Mouse (Mus musculus): Measurements from ENCODE around the gene Cst6. TPM values are rescaled to one million over a fixed set of nuclear protein-coding genes. Genes with fewer than 3 reads are reported as not detected.

Cst6 gene
- polyA plus RNA-seq, 1 experiment from 2014 or later = 0.66 TPM

- ATAC-seq (ENCODE audit: low FRiP score) = no peak
- 88% methylated on average over 6 of the region's 6 CpGs for WGBS
- no peak overlapping the region for H3K27ac ChIP-seq
- H3K9ac ChIP-seq = no peak overlapping the region
- H3K27me3 ChIP-seq = no peaks in the 10 kb centered on the region
- no peak overlapping the region for H3K4me2 ChIP-seq
- no peak overlapping the region for H3K4me3 ChIP-seq (replicated peaks)
- H3K9me3 ChIP-seq = no peaks in the 10 kb centered on the region
- H3K36me3 ChIP-seq (replicated peaks) = peaks cover 23% of the 10 kb centered on the region
- peaks cover 28% of the 10 kb centered on the region for H3K4me1 ChIP-seq
Observed at GRCm38 (mm10) chr19:5300588-5300987, 48.8 kb downstream of the Cst6 start.

GRCm38 (mm10) chr19:5297903-5298800 is 51.2 kb downstream of the Cst6 start, which contains the start of gene Gal3st3:
Gal3st3 (plus strand) TSS chr19:5298331.
- Histone ChIP-seq H3K4me3 (replicated peaks) (peak within 1 kb of the TSS; percentile 62), H3K36me3 (replicated peaks) (peaks cover 10% of the 10 kb centered on the region), H3K9ac (peak within 1 kb of the TSS; percentile 89), H3K4me1 (peaks cover 40% of the 10 kb centered on the region), H3K4me2 (peak within 1 kb of the TSS; percentile 83), H3K27ac (peak within 1 kb of the TSS; percentile 83), H3K27me3 (no peaks in the 10 kb centered on the region), H3K9me3 (no peaks in the 10 kb centered on the region)
- peak; percentile 72 for ATAC-seq (ENCODE audit: low FRiP score)
- WGBS = 5% methylated on average over 32 of the region's 32 CpGs

- WGBS = 85% methylated on average over 5 of the region's 5 CpGs
- ATAC-seq (ENCODE audit: low FRiP score) = no peak
- H3K36me3 ChIP-seq (replicated peaks) = peaks cover 14% of the 10 kb centered on the region
- no peaks in the 10 kb centered on the region for H3K9me3 ChIP-seq
- H3K9ac ChIP-seq = no peak overlapping the region
- H3K4me2 ChIP-seq = no peak overlapping the region
- H3K27me3 ChIP-seq = no peaks in the 10 kb centered on the region
- H3K4me3 ChIP-seq (replicated peaks) = no peak overlapping the region
- no peak overlapping the region for H3K27ac ChIP-seq
- peaks cover 44% of the 10 kb centered on the region for H3K4me1 ChIP-seq
Observed at GRCm38 (mm10) chr19:5296630-5297029, 52.7 kb downstream of the Cst6 start.

GRCm38 (mm10) chr19:5295736-5296075 is 53.7 kb downstream of the Cst6 start:
- ATAC-seq (ENCODE audit: low FRiP score) = peak; percentile 48
- peak overlapping the region; percentile 80 for H3K4me3 ChIP-seq (replicated peaks)
- no peaks in the 10 kb centered on the region for H3K27me3 ChIP-seq
- H3K4me2 ChIP-seq = peak overlapping the region; percentile 78
- peaks cover 23% of the 10 kb centered on the region for H3K36me3 ChIP-seq (replicated peaks)
- H3K27ac ChIP-seq = peak overlapping the region; percentile 91
- H3K9me3 ChIP-seq = no peaks in the 10 kb centered on the region
- 7% methylated on average over 13 of the region's 13 CpGs for WGBS
- peaks cover 44% of the 10 kb centered on the region for H3K4me1 ChIP-seq
- H3K9ac ChIP-seq = peak overlapping the region; percentile 72

- ATAC-seq (ENCODE audit: low FRiP score) = peak; percentile 95
- Histone ChIP-seq H3K27me3 (no peaks in the 10 kb centered on the region), H3K9me3 (no peaks in the 10 kb centered on the region), H3K4me2 (peak within 1 kb of the TSS; percentile 78), H3K4me3 (replicated peaks) (peak within 1 kb of the TSS; percentile 80), H3K9ac (peak within 1 kb of the TSS; percentile 81), H3K36me3 (replicated peaks) (peaks cover 29% of the 10 kb centered on the region), H3K27ac (peak within 1 kb of the TSS; percentile 91), H3K4me1 (peaks cover 44% of the 10 kb centered on the region)
- under 1% methylated on average over 46 of the region's 46 CpGs for WGBS
Observed at GRCm38 (mm10) chr19:5294972-5295735, 54.2 kb downstream of the Cst6 start, which contains the start of gene Sf3b2. Sf3b2 (minus strand) TSS chr19:5295455.

Other genes with a start within 250 kb of the Cst6 start
- 232 and 237 TPM in 2 replicates for gene Rab1b, start 242.5 kb downstream of the Cst6 start, polyA plus RNA-seq (2016; fragmentation: Nextera tagmentation; extraction: Ambion mirVana)
- gene Klc2, start 231.0 kb downstream of the Cst6 start, polyA plus RNA-seq (2016; fragmentation: Nextera tagmentation; extraction: Ambion mirVana) = 45.8 and 46.0 TPM in 2 replicates
- gene Pacs1, start 76.5 kb downstream of the Cst6 start, polyA plus RNA-seq (2016; fragmentation: Nextera tagmentation; extraction: Ambion mirVana) = 29.4 and 30.9 TPM in 2 replicates
- gene Sf3b2, start 54.1 kb downstream of the Cst6 start, polyA plus RNA-seq (2016; fragmentation: Nextera tagmentation; extraction: Ambion mirVana) = 415 and 417 TPM in 2 replicates
- 17.5 and 21.8 TPM in 2 replicates for gene Gal3st3, start 51.2 kb downstream of the Cst6 start, polyA plus RNA-seq (2016; fragmentation: Nextera tagmentation; extraction: Ambion mirVana)
- not detected in 2 replicates for gene Catsper1, start 13.8 kb downstream of the Cst6 start, polyA plus RNA-seq (2016; fragmentation: Nextera tagmentation; extraction: Ambion mirVana)
- gene Eif1ad, start 17.2 kb upstream of the Cst6 start, polyA plus RNA-seq (2016; fragmentation: Nextera tagmentation; extraction: Ambion mirVana) = 75.7 and 78.3 TPM in 2 replicates
- gene Banf1, start 17.6 kb upstream of the Cst6 start, polyA plus RNA-seq (2016; fragmentation: Nextera tagmentation; extraction: Ambion mirVana) = 416 and 423 TPM in 2 replicates
- gene Sart1, start 39.1 kb upstream of the Cst6 start, polyA plus RNA-seq (2016; fragmentation: Nextera tagmentation; extraction: Ambion mirVana) = 113 and 125 TPM in 2 replicates
- not detected in 2 replicates for gene Tsga10ip, start 53.0 kb upstream of the Cst6 start, polyA plus RNA-seq (2016; fragmentation: Nextera tagmentation; extraction: Ambion mirVana)
- gene Drap1, start 75.4 kb upstream of the Cst6 start, polyA plus RNA-seq (2016; fragmentation: Nextera tagmentation; extraction: Ambion mirVana) = 257 and 260 TPM in 2 replicates
- gene AI837181, start 75.6 kb upstream of the Cst6 start, polyA plus RNA-seq (2016; fragmentation: Nextera tagmentation; extraction: Ambion mirVana) = 48.3 and 50.8 TPM in 2 replicates
- gene Fosl1, start 98.0 kb upstream of the Cst6 start, polyA plus RNA-seq (2016; fragmentation: Nextera tagmentation; extraction: Ambion mirVana) = not detected in 2 replicates
- gene Ccdc85b, start 108.3 kb upstream of the Cst6 start, polyA plus RNA-seq (2016; fragmentation: Nextera tagmentation; extraction: Ambion mirVana) = 8.0 and 9.0 TPM in 2 replicates
- 122 and 128 TPM in 2 replicates for gene Fibp, start 111.0 kb upstream of the Cst6 start, polyA plus RNA-seq (2016; fragmentation: Nextera tagmentation; extraction: Ambion mirVana)
- 3.1 and 3.7 TPM in 2 replicates for gene Ctsw, start 118.9 kb upstream of the Cst6 start, polyA plus RNA-seq (2016; fragmentation: Nextera tagmentation; extraction: Ambion mirVana)
- gene Efemp2, start 124.4 kb upstream of the Cst6 start, polyA plus RNA-seq (2016; fragmentation: Nextera tagmentation; extraction: Ambion mirVana) = 40.2 and 41.9 TPM in 2 replicates
- 40.6 and 42.7 TPM in 2 replicates for gene Mus81, start 138.8 kb upstream of the Cst6 start, polyA plus RNA-seq (2016; fragmentation: Nextera tagmentation; extraction: Ambion mirVana)
- gene Cfl1, start 140.9 kb upstream of the Cst6 start, polyA plus RNA-seq (2016; fragmentation: Nextera tagmentation; extraction: Ambion mirVana) = 3,168 and 3,195 TPM in 2 replicates
- 0.26 TPM in 1 of 2 replicates, not detected in the other for gene 1700020D05Rik, start 154.2 kb upstream of the Cst6 start, polyA plus RNA-seq (2016; fragmentation: Nextera tagmentation; extraction: Ambion mirVana)
- gene Snx32, start 161.0 kb upstream of the Cst6 start, polyA plus RNA-seq (2016; fragmentation: Nextera tagmentation; extraction: Ambion mirVana) = 29.3 and 29.5 TPM in 2 replicates
- gene Ovol1, start 211.1 kb upstream of the Cst6 start, polyA plus RNA-seq (2016; fragmentation: Nextera tagmentation; extraction: Ambion mirVana) = 0.22 and 0.27 TPM in 2 replicates
- gene Ap5b1, start 218.5 kb upstream of the Cst6 start, polyA plus RNA-seq (2016; fragmentation: Nextera tagmentation; extraction: Ambion mirVana) = 1.6 TPM in 2 replicates

All from forebrain, embryonic 12.5 days (tissue).